Mouse (Mus musculus) olfactory bulb, adult 2 months (tissue): ENCODE measurements around the gene Creb3l2.

Source experiments
- CTCF ChIP-seq: fragments of 200-500 bp; IDR thresholded peaks from 2 replicates; pipeline ENCODE4 v1.5.1; 2012; ENCODE audit warnings: low read depth, mild to moderate bottlenecking, low read length, moderate library complexity; ENCODE audit not compliant: insufficient read depth
- POLR2A ChIP-seq: fragments of 200-500 bp; IDR thresholded peaks from 2 replicates; pipeline ENCODE4 v1.6.1; 2012; ENCODE audit warnings: mild to moderate bottlenecking, low read depth, low read length, moderate library complexity; ENCODE audit not compliant: insufficient read depth

- TF ChIP-seq CTCF = no peak
- no peak for TF ChIP-seq POLR2A
Measured at GRCm38 (mm10) chr6:37371341-37371740, 70.6 kb downstream of the Creb3l2 start.
